Mouse (Mus musculus): ENCODE measurements at regions not wholly inside any gene's neighbourhood (a gene's known extent, or its start where the extent isn't known, plus 50 kb on each side); places are given as distances from the start of the nearest gene placed in this dataset.
A peak's percentile ranks its signal among the peaks of the same experiment; 100 is the strongest.

DNA sequence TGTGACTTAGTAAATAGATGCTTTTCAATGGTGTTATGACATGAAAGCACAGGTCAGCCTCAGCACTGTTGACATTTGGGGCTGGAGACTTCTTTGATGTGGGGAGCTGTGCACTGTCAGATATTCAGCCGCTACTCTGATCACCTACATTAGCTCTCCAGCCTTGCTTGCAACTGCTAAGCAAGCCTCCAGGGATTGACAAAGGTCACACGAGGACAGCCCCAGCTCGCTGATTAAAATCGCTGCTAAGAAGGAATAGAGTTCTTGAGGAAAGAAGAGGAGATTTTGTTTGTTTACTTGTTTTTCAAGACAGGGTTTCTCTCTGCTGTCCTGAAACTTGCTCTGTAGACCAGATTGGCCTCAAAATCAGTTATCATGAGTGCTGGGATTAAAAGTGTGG is 126.8 kb upstream of the Zfp706 start:
- Histone ChIP-seq H3K27me3 (no peaks in the 10 kb centered on the region), H3K9me3 (no peaks in the 10 kb centered on the region), H3K4me3 (0 out of 2 replicates have a peak overlapping the region, but pooled peaks have one; percentile 55), H3K36me3 (no peaks in the 10 kb centered on the region), H3K27ac (peak overlapping the region; percentile 97), H3K4me2 (peak overlapping the region; percentile 84; the same call in 1 of the 2 replicates), H3K9ac (no peak overlapping the region), H3K4me1 (peaks cover 19% of the 10 kb centered on the region)
- WGBS, result 40% methylated on average over 4 of the region's 4 CpGs
- no peak for ATAC-seq (ENCODE audit: borderline replicate concordance, extremely low read depth, low FRiP score, low TSS enrichment)

DNA sequence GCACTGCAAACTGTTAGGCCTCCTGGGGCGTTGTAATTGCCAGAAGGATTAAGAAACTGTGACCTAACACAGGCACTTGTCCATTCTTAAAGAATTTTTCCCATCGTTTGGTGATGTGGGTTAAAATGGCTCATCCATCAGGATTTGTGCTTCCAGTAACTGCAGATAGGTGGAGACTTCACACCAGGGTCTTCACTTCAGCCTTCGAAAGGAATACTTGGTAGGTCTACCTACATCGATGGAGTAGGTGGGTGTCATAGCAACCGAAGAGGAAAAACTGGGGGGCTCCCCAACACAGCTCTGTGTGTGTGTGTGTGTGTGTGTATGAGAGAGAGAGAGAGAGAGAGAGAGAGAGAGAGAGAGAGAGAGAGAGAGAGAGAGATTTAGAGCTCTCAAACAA is 126.3 kb upstream of the Zfp706 start:
- ATAC-seq (ENCODE audit: borderline replicate concordance, extremely low read depth, low FRiP score, low TSS enrichment), result no peak
- WGBS, result 27% methylated on average over 5 of the region's 5 CpGs
- Histone ChIP-seq H3K4me3 (no peak overlapping the region), H3K4me1 (peaks cover 19% of the 10 kb centered on the region), H3K36me3 (no peaks in the 10 kb centered on the region), H3K27ac (no peak overlapping the region), H3K9ac (no peak overlapping the region), H3K9me3 (no peaks in the 10 kb centered on the region), H3K27me3 (no peaks in the 10 kb centered on the region), H3K4me2 (no peak overlapping the region)

DNA sequence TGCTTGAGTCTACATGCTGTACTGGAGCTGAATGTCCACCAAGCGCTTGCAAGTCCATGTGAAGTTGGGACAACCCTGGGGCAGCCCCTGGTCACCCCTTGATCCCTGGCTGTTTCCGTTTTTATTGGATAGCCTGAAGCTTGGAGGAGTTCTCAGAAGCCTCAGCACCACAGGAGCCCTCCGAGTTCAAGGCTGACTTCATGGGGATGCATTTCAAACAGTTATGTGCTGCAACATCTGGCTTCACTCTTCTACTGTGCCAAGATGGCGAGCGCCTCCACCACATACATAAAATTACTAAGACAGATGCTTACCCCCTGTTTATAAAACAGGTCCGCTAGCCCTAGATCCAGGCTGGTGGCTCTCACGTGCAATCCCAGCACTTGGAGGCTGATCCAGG is 120.1 kb upstream of the Zfp706 start:
- H3K4me3 ChIP-seq, result no peak overlapping the region
- no peak overlapping the region for H3K9ac ChIP-seq
- H3K4me1 ChIP-seq, result no peaks in the 10 kb centered on the region
- H3K9me3 ChIP-seq, result no peaks in the 10 kb centered on the region
- ATAC-seq (ENCODE audit: borderline replicate concordance, extremely low read depth, low FRiP score, low TSS enrichment), result no peak
- no peaks in the 10 kb centered on the region for H3K36me3 ChIP-seq
- WGBS, result 69% methylated on average over 7 of the region's 7 CpGs
- no peaks in the 10 kb centered on the region for H3K27me3 ChIP-seq
- H3K27ac ChIP-seq, result no peak overlapping the region
- no peak overlapping the region for H3K4me2 ChIP-seq

DNA sequence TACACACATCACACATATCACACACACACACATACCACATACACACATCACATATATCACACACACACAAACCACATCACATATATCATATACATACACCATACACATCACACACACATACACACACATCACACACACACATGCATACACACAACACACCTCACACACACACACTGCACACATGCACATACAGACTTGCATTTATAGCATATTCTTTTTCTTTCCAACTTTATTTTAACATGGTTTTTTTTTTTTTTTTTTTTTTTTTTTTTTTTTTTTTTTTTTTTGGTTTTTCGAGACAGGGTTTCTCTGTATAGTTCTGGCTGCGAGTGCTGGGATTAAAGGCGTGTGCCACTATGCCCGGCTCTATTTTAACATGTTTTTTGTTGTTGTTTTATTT is 119.6 kb upstream of the Zfp706 start:
- 85% methylated on average over 4 of the region's 4 CpGs for WGBS
- H3K9ac ChIP-seq, result no peak overlapping the region

DNA sequence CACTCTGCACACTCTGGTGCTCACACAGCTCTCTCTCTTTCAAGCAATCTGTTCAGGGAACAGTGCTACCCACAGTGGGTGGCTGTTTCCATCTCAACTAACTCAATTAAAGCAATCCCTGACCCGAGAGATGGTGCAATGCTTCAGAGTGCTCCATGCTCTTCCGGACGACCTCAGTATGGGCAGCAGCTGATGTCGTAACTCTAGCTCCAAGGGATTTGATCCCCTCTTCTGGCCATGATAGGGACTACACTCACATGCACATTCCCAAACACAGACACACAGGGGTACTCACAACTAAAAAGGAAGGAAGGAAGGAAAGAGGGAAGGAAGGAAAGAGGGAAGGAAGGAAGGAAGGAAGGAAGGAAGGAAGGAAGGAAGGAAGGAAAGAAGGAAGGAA is 118.2 kb upstream of the Zfp706 start:
- Histone ChIP-seq H3K36me3 (no peaks in the 10 kb centered on the region), H3K9ac (no peak overlapping the region)
- no peak for ATAC-seq (ENCODE audit: borderline replicate concordance, extremely low read depth, low FRiP score, low TSS enrichment)

More for the DNA sequence above, 119.6 kb upstream of the Zfp706 start:
- no peaks in the 10 kb centered on the region for H3K36me3 ChIP-seq
- no peaks in the 10 kb centered on the region for H3K27me3 ChIP-seq
- no peaks in the 10 kb centered on the region for H3K9me3 ChIP-seq
- no peak overlapping the region for H3K4me3 ChIP-seq
- no peak overlapping the region for H3K27ac ChIP-seq
- no peaks in the 10 kb centered on the region for H3K4me1 ChIP-seq
- H3K4me2 ChIP-seq, result no peak overlapping the region
- ATAC-seq (ENCODE audit: borderline replicate concordance, extremely low read depth, low FRiP score, low TSS enrichment), result no peak

DNA sequence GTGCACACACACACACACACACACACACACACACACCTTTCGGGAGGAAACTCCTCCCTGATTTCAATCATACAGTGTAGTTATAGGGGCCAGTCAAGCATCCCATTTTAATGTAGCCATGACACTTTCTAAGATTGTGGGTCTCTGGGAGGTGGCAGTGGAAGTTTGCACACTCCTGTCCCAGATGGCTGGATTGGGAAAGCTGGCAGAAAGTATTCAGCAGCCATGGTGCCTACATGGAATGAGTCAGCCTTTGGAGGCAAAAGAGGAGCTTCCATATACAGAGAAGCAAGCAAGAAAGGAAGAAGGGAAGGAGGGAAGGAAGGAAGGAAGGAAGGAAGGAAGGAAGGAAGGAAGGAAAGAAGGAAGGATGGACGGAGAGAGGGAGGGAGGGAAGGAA is 117.4 kb upstream of the Zfp706 start:
- H3K4me1 ChIP-seq, result peaks cover 7% of the 10 kb centered on the region
- no peak overlapping the region for H3K4me3 ChIP-seq
- no peaks in the 10 kb centered on the region for H3K36me3 ChIP-seq
- ATAC-seq (ENCODE audit: borderline replicate concordance, extremely low read depth, low FRiP score, low TSS enrichment), result no peak
- no peaks in the 10 kb centered on the region for H3K27me3 ChIP-seq
- no peak overlapping the region for H3K27ac ChIP-seq
- no peak overlapping the region for H3K4me2 ChIP-seq
- H3K9me3 ChIP-seq, result no peaks in the 10 kb centered on the region
- no peak overlapping the region for H3K9ac ChIP-seq
- WGBS, result 80% methylated on average over 2 of the region's 2 CpGs

More for the DNA sequence above, 118.2 kb upstream of the Zfp706 start:
- H3K4me2 ChIP-seq, result no peak overlapping the region
- no peak overlapping the region for H3K4me3 ChIP-seq
- H3K4me1 ChIP-seq, result no peaks in the 10 kb centered on the region
- 79% methylated on average over 4 of the region's 4 CpGs for WGBS
- H3K27me3 ChIP-seq, result no peaks in the 10 kb centered on the region
- H3K9me3 ChIP-seq, result no peaks in the 10 kb centered on the region
- H3K27ac ChIP-seq, result no peak overlapping the region

DNA sequence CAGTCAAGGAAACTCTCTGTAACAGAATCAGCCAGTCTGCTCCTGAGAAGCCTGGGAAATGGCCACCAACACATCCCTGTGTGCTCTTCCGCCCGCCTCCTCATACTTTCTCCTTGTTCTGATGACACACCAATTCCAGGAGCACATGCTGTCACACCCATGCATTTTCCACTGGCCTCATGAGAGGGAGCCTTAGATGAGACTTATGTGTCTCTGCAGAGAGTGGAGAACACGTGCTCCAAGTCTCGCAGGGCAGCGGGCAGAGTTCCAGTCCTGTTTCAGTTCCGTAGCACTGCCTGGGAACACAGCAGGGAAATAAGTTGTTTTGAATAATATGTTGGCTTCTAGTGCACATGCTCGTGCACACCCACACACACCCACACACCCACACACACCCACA is 116.7 kb upstream of the Zfp706 start:
- no peak for ATAC-seq (ENCODE audit: borderline replicate concordance, extremely low read depth, low FRiP score, low TSS enrichment)
- Histone ChIP-seq H3K9ac (no peak overlapping the region), H3K4me1 (peaks cover 7% of the 10 kb centered on the region), H3K4me3 (no peak overlapping the region), H3K9me3 (no peaks in the 10 kb centered on the region), H3K4me2 (no peak overlapping the region), H3K27ac (no peak overlapping the region), H3K27me3 (no peaks in the 10 kb centered on the region), H3K36me3 (no peaks in the 10 kb centered on the region)
- WGBS, result 77% methylated on average over 7 of the region's 7 CpGs

DNA sequence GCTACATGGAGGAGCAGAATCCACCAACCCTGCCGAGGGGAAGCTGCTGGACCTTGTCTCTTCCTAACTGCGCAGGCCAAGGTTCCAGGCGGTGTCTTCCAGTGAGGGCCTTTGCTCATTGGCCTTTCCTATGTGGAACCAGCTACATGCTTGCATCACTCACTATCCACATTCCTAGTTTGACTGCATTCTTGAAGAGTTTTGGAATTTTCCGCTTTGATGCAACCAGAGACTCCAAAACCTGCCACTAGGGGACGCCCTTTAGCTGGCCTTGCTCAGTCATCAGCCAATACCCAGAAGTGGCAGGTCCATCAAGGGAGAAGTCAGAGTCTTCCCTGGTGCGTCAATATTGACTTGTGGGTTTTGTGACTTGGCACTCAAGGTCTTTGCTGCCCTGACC is 112.8 kb upstream of the Zfp706 start:
- Histone ChIP-seq H3K27me3 (no peaks in the 10 kb centered on the region), H3K4me1 (peaks cover 7% of the 10 kb centered on the region), H3K9ac (no peak overlapping the region), H3K4me3 (no peak overlapping the region), H3K9me3 (no peaks in the 10 kb centered on the region), H3K36me3 (no peaks in the 10 kb centered on the region), H3K27ac (no peak overlapping the region), H3K4me2 (peak overlapping the region; percentile 8; the same call in 1 of the 2 replicates)
- peak; percentile 67 for ATAC-seq (ENCODE audit: borderline replicate concordance, extremely low read depth, low FRiP score, low TSS enrichment)
- 16% methylated on average over 6 of the region's 6 CpGs for WGBS

DNA sequence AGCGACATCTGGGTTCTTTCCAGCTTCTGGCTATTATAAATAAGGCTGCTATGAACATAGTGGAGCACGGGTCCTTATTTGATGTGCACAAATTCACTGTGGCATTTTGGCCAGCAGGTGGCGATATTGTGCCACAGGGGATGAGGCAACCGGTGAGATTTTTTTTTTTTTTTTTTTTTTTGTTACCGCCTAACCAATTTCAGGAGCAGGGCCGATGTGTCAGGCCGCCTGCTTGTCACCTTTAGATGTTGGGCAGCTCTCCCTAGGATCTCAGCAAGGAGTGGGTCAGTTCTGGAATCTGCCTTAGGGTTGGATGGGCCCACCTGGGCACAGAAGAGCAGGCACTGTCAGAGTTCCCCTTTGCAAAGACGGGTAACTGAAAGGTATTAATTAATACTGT is 106.5 kb upstream of the Zfp706 start:
- ATAC-seq (ENCODE audit: borderline replicate concordance, extremely low read depth, low FRiP score, low TSS enrichment), result no peak
- Histone ChIP-seq H3K27me3 (no peaks in the 10 kb centered on the region), H3K27ac (no peak overlapping the region), H3K36me3 (no peaks in the 10 kb centered on the region), H3K4me2 (no peak overlapping the region), H3K9ac (no peak overlapping the region), H3K4me3 (no peak overlapping the region), H3K4me1 (no peaks in the 10 kb centered on the region), H3K9me3 (no peaks in the 10 kb centered on the region; the same call in 1 of the 2 replicates)
- WGBS, result 11% methylated on average over 8 of the region's 8 CpGs

DNA sequence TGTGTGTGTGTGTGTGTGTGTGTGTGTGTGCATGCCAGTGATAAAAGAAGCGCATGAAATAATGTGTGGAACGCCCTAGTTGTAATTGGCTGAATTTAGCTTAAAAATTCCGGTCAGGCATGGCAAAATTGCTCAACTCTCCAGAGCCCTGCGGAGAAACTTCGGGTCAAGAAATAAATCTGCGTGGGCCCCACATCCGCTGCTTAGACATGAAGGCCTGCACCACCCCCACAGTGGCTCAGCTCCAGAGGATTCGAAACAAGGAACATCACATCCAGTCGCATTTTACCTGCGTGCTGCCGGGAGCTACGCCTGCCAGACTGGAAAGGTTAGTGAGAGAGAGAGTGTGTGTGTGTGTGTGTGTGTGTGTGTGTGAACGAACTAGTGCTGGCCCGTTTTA is 102.9 kb upstream of the Zfp706 start:
- Histone ChIP-seq H3K4me2 (no peak overlapping the region), H3K4me1 (no peaks in the 10 kb centered on the region), H3K27me3 (no peaks in the 10 kb centered on the region), H3K4me3 (no peak overlapping the region), H3K9ac (no peak overlapping the region), H3K27ac (no peak overlapping the region), H3K9me3 (no peaks in the 10 kb centered on the region; the same call in 1 of the 2 replicates), H3K36me3 (no peaks in the 10 kb centered on the region)
- no peak for ATAC-seq (ENCODE audit: borderline replicate concordance, extremely low read depth, low FRiP score, low TSS enrichment)
- 87% methylated on average over 14 of the region's 14 CpGs for WGBS

DNA sequence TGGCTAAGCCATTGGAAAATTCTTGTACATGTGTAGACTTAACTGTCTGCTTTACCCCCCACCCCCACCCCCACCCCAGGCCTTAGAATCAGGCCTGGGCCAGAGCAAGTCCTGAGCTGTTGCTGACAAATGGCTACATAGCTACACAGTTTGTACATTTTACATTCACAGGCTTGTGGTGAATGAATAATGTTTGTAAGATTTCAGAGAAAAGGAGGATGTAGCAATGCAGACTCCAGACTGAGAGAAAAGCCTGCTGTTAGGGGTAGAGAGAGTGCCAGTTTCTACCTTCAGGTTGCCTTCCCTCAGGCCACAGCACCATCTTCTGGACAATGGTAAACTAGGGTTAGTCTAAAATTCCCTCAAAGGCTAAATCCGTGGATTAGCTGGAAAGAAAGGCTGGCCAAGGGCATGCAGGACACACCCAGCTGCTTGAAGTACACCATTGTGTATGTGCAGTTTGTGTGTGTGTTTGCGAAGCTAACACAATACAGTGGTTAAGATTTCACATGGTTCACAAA is 94.5 kb upstream of the Zfp706 start:
- Histone ChIP-seq H3K9ac (no peak overlapping the region), H3K4me1 (peaks cover 4% of the 10 kb centered on the region; the same call in 1 of the 2 replicates), H3K9me3 (no peaks in the 10 kb centered on the region), H3K27ac (no peak overlapping the region), H3K4me3 (no peak overlapping the region), H3K27me3 (no peaks in the 10 kb centered on the region), H3K4me2 (no peak overlapping the region), H3K36me3 (no peaks in the 10 kb centered on the region)
- 60% methylated on average over 2 of the region's 2 CpGs for WGBS
- ATAC-seq (ENCODE audit: borderline replicate concordance, extremely low read depth, low FRiP score, low TSS enrichment), result no peak

DNA sequence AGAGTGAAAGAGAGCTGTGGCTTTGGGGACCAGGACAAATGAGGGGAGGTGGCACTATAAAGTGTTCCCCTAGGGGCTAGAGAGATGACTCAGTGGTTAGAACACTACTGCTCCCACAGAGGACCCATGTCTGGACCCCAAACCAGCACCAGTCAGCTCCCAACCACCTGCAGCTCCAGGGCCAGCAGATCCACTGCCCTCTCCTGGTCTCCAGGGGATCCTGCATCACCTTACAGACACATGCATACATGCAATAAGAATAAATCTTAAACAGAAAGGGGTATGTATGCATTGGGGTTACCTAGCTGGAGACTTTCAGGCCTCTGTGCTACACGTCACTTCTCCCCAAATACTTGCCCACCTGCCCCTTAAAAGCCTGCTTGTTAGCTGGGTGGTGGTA is 93.8 kb upstream of the Zfp706 start:
- H3K4me1 ChIP-seq, result peaks cover 4% of the 10 kb centered on the region; the same call in 1 of the 2 replicates

DNA sequence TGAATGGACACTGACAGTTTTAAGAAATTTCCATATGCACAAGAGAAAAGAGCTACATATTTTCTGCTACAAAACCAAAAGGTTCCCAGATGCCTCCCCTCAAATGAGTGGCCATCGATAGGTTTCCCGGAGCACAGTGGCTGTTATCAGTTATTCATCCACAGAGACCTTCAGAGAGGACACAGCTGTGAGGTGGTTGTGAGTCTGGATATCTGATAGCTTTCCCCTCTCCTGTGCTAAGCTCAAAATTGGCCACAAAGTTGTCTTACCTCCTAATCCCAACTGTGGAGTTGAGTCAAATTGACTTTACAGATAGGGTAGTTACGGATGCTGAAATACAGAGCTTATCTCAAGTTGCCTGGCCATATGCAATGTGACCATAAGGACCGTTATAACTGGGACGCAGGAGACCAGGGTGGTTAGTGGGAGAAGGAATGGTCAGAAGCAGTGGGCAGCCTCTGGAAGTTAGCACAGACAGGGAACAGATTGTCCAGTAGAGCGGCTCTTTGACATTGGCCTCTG is 93.3 kb upstream of the Zfp706 start:
- Histone ChIP-seq H3K27ac (no peak overlapping the region), H3K4me1 (peaks cover 4% of the 10 kb centered on the region; the same call in 1 of the 2 replicates), H3K9ac (no peak overlapping the region), H3K4me3 (no peak overlapping the region), H3K27me3 (no peaks in the 10 kb centered on the region), H3K4me2 (no peak overlapping the region), H3K36me3 (no peaks in the 10 kb centered on the region), H3K9me3 (no peaks in the 10 kb centered on the region)
- no peak for ATAC-seq (ENCODE audit: borderline replicate concordance, extremely low read depth, low FRiP score, low TSS enrichment)
- 85% methylated on average over 6 of the region's 6 CpGs for WGBS

More for the DNA sequence above, 93.8 kb upstream of the Zfp706 start:
- Histone ChIP-seq H3K27me3 (no peaks in the 10 kb centered on the region), H3K9ac (no peak overlapping the region), H3K9me3 (no peaks in the 10 kb centered on the region), H3K36me3 (no peaks in the 10 kb centered on the region), H3K27ac (no peak overlapping the region), H3K4me2 (no peak overlapping the region), H3K4me3 (no peak overlapping the region)
- ATAC-seq (ENCODE audit: borderline replicate concordance, extremely low read depth, low FRiP score, low TSS enrichment), result no peak
- 79% methylated on average over 1 of the region's 1 CpGs for WGBS
